Mouse (Mus musculus) CD8-positive naive resting alpha-beta T cell, adult 2 months (primary cell): ENCODE results near the gene Kat7.

Source experiments
- DNase-seq, 2 experiments: peaks; one replicate each; pipeline ENCODE4 v3.0.0; 2022; ENCODE audit warnings: low read depth in 2 of 2, low spot score in 2 of 2

Gene Kat7

DNA sequence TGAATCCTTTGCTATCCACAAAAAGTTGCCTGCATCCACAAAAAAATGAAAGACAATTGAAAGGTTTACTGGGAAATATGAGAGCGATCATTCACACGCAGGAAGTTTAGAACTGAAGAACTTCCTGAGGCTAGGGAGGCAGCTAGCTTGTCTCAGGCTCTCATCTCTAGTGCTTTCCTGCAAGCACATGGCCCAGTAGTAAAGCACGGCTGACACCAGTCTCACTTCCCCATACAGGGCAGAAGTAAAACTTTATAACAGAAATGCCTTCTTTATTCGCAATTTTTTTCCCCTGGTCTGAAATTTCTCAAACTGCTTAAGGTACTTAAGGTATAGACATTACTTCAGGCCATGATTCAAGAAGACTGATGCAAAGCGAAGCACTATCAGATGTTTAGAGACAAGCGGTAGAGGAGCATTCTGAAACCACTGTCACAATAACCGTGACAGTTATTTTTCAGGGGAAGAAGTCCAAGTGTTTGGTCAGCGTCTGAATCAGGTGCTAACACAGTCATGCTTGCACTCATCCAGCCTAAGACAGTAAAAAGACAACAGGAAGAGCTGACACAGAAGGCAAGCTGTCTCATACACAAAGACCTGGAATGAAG lies 16.9 kb downstream of the Kat7 start:
- no peak for DNase-seq

DNA sequence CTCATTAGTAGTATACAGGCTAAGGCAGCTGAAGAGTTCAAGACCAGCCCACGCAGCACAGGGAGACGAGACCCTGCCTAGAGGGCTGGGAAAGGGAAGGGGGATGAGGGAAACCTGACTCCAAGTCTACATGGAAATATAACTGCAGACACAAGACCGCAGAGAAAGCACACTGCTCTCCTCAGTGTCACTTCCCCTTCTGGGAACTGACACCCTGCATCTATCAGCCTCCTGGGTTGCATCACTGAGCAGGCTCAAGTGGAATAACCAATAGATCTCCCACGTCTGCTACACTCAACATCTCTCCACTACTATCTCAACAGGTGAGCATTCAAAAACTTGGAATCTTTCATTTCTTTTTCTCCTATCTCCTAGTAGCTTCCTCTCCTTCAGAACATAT lies 18.0 kb downstream of the Kat7 start:
- no peak for DNase-seq

DNA sequence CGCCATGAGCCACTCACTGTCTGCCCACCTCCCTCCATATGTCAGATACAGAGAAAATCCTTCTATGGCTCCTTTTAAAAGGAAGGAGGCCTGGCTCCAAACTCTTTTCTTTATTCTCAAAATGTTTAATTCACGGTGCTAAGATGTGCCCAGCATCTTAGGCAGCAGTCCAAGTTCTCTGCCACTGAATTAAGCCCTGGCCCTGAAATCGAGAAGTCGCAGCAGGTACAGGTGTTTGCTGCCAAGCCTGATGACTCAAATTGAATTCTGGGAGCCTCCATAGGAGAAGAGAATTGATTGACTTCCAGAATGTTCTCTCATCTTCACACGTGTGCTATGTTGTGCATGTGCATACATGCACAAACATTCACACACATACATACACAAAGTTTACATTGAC lies 27.7 kb downstream of the Kat7 start:
- DNase-seq: no peak

DNA sequence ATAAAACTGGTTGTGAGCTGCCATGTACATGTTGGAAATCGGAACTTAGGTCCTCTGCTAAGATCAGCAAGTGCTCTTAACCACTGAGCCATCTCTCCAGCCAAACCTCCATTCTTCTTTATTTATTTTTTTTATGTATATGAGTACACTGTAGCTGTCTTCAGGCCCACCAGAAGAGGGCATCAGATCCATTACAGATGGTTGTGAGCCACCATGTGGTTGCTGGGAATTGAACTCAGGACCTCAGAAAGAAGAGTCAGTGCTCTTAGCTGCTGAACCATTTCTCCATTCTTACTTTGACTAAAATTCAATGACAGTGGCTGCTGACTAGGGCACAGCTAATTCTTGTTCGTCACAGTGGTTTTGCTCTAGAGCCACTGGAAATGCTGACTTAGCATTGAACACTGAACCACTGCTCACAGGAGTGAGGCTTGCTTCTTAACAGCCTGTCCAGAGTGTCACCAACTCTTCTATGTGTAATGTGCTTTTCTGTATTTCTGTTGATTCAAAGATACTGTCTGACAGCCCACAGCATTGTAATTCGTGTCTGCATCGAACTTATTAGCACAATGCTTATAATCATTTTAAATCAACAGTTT lies 30.9 kb downstream of the Kat7 start:
- no peak for DNase-seq

DNA sequence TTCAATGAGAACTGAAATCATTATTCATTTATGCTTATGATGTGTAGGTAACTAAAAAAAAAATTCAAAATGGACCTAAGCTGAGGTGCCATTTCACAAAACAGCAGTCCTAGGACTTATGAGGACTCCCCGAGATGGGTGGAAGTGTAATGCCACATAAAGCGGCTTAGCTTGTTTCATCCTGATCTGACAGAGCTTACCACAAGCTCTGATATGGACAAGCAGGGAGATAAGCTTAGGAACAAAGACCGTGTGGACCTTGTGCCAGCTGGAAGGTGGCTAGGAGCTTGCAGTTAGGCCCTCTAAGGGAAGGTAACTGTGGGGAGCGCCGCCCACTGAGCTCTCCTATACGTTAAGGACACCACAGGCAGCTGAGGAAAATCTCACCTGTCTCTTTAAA lies 34.0 kb downstream of the Kat7 start:
- DNase-seq: no peak

DNA sequence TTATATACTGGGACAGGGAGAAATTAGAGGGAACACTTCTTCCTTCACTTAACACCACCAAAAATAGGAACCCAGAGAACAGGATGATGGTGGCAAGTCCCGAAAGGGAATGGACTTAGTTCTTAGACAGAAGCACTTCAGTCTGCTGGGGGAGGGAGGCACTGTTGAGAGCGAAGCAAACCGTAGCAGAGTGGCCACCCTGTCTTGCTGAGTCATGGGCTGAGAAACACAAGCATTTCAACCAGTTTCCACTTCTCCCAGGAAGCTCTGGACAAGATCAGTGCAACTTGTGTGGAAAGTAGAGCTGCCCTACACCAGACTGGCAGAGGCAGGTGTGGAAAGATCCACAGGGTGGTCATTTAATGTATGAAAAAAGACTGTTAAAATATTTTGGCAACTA lies 35.4 kb downstream of the Kat7 start:
- DNase-seq: no peak

DNA sequence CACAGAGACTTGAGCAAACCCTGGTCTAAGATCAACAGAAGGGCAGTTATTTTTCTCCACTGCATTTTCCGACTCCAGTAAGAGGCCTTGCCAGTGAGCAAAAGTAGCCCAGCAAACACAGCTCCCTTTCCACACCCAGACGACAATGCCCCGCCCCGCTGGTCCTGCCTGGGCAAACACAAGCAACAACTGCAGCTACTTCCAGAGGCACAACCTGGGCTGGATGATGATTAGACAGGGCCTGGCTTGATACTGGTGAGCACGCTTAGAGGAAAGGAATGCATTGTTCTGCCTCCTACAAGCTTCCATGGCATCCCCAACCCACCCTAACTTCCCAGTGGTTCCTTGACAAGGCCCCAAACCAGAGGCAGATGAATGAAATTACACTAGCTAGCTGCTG lies 36.4 kb downstream of the Kat7 start:
- DNase-seq: no peak

DNA sequence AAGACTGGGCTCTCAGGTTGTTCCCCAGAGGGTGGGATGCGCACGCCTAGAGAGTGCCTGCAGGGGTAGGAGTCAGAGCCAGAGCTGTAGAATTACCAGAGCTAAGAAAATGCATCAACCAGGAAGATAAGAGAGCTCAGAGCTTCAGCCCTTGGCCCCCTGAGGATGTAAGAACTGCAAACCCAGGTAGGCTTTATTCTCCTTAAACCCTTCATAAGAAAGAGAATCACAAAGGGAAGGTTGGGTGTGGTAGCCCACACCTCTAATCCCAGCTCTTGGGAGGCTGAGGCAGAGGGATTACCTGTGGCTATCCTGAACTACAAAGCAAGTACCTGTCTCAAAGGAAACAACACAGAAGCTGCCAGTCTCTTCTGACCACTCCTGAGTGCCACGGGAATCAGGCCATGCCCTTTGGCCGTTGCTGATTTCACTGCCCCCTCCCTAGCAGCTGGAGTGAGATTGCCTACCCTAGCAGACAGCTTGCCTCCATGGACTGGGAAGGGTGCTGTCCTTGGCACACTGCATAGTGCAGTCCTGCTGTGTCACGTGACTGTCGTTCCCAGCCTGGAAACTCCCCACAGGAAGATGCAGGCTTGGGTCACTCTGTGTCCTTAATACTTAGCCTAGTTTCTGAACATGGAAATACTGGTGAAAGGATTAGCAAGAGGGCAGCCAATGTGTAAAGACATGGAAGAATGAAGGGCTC lies 43.4 kb downstream of the Kat7 start:
- DNase-seq: no peak

DNA sequence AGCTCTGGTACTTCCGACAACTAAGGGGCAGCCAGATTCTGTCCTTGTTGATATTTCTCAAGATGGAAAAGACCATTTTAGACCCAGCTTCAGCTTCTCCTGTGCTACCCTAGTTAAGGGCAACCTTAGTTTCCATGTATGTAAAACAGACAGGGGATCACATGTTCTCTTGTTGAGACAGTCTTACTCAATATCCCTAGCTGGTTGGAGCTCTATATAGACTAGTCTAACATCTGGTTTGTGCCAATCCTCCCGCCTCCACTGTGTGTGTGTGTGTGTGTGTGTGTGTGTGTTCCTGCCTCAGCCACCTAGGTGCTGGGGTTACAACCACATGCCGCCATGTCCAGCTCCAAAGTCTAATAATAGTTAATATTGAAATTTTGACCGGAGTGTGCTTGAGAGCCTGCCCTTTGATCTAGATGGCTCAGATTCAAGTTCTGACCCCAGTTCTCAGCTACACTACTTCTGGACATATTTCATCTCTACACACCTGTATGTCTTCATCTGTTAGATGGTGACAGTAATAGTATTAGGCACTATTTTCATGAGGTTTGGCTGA lies 45.5 kb downstream of the Kat7 start:
- no peak for DNase-seq

DNA sequence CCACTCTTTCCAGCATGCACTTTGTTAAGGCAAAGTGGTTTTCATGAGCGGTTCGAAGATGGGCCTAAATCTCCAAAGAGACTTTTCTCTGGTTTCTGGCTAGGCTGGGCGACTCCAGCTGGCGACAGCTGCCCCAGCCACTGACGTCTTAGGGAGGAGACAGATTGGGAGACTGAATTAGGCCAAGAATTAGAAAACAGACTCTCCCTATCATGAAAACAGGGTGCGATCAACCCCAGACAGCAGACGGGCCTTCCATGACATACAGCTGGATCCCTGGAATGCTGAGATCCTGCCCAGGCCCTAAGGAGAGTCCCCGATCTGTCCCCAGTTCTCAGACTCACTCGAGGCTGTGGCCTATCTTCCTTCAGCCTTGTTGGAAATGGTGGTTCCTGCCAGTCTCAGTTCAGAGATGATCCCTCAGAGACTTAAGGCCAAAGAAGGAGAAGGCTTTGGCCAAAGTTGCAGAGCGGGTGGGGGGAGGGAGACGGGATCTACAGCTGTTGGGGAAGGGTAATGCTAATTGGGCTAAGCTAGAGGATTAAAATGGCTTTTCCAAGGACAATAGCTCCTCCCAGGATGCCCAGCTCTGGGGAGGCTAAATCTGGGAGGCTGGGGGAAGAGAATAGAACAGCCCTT lies 46.1 kb downstream of the Kat7 start:
- DNase-seq: no peak

DNA sequence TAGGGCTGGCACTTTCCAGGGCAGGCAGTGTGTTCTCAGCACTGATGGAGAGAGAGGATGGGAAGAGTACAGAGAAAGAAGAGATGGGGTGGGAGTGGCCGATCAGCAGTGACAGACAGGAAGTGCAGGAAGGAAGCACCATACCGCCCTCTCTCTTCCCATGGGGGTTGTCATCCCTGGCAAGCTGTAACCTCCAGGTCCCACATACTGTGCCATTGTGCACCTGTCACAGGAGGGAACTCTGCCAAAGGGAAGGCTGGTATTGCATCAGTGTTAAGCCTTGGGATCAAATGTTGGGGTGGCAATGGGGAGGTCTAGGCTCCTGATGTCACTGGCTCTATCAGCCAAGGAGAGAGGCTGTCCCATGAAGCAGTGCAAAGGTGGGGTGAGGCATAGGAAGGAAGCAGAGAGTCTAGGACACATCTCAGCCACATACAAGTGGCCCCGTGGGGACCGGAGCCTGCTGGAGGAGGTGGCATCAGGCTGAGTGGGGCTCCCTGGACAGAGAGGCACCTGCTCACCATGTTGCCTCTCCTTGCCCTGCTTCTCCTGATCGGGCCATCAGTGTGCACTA lies 48.8 kb downstream of the Kat7 start, which contains the start of gene Tac4:
Gene Tac4 (plus strand): TSS at position 352 of the 574 bp plus-strand sequence.
- DNase-seq: peak in 1 of 2 experiments; percentile 11

DNA sequence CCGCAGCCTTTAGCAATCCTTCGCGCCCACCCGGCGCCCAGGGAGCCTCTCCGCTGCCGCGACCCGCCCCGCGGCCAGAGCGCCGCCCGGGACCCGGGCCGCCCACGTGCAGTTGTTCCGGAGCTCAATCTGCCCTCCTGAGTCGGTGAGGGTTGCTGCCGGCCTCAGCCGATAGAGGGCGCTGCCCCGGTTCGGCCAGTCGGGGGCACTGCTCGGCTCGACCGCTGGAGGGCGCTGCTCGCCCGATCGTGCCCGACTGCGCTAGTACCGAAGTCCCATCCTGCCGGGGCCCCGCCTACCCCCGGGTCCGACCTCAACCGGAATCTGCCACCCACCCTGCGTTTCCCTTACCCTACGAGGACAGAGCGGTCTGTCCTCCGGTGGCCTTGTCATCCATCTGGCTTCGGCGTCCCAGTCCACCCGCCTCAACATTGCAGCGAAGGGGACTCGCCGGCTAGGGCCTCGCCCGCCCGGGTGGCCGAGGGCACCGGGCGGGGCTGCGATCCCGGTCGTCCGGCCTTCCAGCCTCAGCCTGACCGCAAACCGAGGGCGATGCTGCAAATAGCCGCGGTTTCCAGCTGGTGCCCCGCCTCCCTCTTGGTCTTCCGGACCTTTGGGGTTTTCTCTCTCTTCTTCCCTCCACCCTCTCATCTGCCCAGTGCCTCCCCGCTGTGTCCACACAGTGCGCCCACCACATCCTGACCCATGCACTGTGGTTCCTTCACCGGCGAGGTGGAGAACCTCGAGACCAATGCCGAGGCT lies 50.8 kb downstream of the Kat7 start:
- DNase-seq: peak; percentile 93 to 94

DNA sequence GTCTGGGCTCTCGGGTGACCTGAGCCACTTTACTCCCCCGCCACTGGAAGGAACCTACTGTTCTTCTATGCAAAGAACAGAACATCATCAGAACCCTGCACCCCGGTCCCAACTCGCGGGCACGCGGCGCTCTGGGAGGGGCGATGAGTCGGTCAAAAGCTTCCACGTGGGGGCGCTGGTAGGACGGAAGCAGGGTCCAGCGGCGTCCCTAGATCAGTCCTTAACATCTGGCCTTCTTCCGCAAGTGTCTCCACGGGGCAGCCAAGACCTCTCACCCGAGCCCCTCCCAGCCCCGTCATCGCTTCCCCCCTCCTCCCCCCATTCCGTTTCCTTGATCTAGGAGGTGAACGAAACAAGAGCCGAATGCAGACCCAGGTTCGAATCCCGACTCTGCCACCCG lies 51.6 kb downstream of the Kat7 start:
- peak; percentile 60 to 67 for DNase-seq

DNA sequence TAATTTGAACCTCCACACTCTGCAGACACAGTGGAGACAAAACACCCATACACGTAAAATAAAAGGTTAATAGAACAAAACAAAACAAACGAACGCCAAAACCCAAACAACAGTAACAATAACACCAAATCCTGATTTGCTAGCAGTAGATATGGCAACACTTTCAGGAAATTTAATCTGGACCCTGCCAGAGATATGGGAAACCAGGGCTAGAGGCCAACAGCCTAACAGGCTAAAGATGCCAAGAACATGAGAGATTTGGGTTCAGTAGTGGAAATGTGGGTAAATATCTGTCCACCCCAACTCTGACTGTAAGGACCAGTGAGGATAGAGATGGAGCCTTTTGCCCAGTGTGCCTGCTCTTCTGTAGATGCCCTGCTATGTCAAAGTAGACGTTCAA lies 52.1 kb downstream of the Kat7 start:
- DNase-seq: no peak

DNA sequence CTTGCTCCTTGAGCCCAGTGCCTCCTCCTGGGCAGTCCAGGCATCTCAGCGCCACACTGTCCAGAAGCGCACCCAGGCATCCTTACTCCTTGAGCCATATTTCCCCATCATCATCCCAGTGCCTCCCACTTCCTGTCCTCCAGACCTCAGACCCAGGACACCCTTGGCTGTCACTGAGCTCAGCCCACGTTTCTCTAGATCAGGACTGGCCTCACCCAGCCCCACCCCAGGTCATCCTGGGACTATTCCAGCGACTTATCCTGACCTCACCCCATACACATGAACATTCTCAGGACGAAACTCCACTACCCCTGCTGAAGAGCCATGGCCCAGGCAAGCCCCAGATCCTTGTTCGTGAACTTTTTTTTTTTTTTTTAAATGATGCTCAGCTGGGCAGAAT lies 54.3 kb downstream of the Kat7 start:
- DNase-seq: no peak

DNA sequence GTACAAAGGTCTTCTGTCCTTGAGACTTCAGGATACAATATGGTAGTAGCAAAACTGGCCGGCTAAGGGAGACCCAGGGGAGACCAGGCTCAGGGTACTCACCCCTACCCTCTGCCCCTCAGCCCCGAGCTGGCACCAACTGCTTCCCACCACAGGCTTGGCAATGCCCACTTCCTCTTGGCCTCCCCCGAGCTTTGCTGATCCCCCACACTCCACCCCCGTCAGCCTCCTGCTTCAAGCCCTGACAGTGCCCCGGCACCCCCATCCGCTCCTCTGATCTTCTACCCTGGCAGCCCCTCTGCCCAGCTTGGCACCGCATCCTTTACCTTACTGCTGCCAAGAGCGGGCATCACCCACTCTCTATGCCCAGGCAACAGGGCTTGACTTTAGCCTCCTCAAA lies 55.9 kb downstream of the Kat7 start:
- DNase-seq: no peak

DNA sequence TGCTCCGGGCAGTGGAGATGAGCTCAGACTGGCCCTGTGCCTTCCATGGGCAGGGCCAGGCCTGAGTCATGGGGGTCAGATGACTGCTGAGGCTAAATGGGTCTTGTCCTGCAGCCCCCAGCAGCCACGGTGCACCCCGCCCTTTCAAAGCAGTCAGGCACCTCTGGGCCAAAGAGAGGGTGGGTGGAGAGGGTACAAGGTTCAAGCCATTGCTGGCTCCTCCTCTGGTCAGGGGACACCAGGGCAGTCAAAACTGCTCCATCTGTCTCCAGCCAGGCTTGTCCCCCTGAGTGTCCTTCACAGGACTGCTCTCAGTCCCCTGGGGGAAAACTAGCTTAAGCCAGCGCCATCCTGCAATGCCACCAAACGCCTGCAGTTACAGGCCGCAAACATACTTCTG lies 57.9 kb downstream of the Kat7 start:
- DNase-seq: no peak

DNA sequence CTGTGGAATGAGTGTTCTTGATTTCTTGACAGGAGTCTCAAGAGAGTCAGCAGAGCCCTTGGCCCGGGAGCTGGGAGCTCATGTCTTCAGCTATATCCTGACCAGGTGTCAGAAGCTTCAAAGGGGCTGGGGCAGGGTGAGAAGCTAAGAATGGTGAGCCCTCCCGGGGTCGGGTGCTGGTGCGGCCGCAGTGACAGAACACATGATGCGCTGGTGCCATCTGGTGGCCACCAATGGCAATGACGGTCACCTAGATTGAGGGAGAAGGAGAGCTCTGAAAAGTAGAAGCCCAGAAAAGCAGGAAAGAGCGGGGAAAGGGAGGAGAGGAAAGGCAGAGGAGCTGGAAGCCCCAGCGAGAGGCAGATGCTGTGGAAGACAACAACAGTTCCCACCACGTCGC lies 58.8 kb downstream of the Kat7 start:
- peak; percentile 50 to 60 for DNase-seq

DNA sequence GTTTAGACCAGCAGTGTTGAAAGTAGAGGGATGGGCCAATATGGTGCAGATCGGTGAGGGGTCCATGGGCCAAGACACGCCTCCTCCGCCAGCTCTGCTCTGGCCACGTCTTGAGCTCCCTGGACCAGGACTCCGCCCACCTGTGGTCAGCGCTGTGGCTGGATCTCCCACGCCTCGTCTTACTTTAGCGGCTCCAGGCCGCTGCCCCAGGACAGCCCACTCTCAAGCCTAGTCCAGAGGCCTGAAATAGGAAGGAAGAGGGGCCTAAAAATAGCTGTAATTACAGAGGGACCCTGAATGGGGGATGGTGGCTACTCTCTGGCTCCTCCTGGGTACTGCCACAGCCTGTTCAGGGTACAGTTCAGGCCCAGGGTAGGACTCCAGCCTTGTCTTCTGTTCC lies 59.9 kb downstream of the Kat7 start:
- no peak for DNase-seq

DNA sequence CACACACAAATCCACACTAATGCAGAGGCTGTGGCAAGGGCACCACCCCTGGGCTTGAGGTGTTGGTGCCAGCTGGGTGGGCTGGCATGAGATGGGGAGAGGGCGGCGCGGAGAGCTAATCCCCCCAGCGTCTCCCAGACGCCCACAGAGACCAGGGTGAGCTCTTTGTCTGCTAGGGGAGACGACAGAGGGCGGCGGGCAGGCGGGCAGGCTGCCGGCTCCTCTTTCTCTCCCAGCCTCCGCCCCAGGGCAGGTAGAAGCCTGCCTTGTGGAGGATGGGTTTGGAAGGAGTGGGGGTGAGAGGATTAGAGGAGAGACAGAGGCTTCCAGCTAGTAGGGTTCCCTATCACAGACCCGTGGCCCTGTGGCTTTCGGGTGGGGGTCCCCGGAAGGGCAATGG lies 63.0 kb downstream of the Kat7 start:
- DNase-seq: no peak

DNA sequence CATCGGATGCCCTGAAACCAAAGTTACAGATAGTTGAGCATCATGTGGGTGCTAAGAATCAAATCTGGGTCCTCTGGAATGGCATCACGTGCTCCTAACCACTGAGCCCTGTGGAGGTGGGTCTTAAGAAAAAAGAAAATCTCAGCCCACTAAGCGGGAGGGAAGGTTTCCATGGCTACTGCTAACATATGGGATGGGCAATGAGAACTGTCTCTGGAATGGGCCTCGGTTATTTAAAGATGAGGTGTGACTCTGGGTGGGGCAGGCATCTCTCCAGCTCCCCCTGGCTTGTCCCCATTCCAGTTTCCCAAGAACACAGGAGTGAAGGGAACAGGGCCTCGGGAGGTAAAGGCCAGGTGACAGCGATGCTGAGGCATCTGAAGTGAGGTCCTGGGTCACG lies 64.6 kb downstream of the Kat7 start:
- no peak for DNase-seq
